Mouse (Mus musculus): ENCODE results near the gene Hif3a. TPM values are rescaled to one million over a fixed set of nuclear protein-coding genes. Genes with fewer than 3 reads are reported as not detected.

The Hif3a gene
- total RNA-seq, 2 experiments from 2014 or later: 6.7 to 7.9 TPM

DNA sequence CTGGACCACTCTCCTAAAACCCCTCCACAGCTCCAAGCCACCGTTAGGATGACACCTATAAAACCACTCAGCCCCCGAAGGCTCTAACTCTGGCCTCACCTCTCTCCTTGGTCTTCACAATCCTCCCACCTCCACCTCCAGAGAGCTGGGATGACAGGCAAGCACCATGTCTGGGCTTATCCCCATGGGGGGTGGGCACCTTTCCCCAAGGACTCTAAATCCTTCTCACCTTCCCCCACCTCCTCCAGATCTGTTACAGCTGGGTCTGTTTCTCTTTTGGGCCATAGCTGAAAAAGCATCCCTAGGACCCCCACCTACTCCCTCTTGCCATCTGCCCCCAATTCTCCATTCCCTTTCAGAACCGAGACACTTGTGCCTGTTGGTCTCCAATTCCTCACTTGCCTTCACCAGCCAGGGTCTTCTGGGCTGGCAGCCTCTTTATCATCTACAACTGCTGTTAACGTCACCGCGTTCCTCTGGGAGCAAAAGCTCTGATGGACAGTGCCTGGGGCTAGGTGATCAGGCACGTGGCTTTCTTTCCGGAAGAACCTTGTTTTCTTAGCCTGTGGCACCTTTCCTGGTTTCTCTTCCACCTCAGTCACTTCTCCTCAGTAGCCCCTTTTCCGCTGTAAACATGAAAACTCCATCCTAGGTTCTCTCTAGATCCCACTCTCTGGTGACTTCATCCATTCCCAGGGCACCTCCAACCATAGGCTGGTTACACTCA, 36.2 kb downstream of the Hif3a start:
- no peak for DNase-seq
- intact Hi-C loops (cut with DNase I): no loop called here

DNA sequence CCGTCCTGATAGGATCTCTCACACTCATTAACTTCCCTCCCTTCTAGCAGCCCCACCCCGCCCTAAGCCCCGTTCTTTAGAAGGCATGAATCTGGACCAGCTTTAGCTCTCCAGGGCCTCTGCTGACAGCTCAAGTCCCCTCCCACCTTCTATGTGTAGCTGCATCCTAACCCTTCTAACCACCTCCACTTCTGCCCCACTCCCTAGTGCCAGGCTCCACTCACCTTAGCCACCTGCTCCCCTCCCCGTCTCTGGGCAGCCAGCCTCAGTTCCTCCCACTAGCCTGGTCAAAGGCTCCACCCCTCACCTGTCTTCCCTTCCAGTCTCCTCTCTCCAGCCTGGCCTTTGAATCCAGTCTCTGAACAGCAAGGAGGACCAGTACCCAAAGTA, 36.7 kb downstream of the Hif3a start:
- intact Hi-C loops (cut with DNase I): no loop called here
- no peak for DNase-seq

DNA sequence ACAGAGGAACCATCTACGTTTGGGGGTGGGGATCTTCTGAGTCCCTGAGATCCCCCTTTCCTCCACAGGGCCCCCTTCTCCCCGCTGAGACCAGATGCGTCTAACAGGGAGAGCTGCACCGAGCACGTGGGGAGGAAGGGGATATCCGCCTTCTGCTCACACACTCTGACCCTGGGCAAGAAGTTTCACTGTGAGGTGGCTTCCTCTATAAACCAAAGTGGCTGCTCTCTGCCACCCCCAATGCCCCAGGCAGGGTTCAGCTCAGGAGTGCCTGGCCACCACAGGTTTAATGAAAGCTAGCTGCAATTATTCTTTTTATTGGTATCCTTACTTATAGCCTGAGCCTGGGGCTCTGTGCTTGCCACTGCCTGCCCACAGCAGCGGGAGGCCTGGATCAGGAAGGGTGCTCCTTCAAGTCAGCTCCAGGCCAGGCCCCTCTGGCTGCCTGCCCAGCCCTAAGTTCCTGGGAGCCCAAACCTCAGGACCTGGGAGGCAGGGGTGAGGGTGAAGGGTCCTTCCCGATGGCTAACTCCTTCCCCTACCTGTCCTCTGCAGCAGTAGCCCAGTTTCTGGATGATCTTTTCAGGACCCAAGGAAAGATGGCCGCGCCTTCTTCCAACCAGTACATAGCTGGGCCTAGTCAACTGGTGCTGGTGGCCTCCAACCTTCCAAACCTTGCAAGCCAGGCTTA, 37.3 kb downstream of the Hif3a start:
- DNase-seq: no peak
- intact Hi-C loops (cut with DNase I): no loop called here

DNA sequence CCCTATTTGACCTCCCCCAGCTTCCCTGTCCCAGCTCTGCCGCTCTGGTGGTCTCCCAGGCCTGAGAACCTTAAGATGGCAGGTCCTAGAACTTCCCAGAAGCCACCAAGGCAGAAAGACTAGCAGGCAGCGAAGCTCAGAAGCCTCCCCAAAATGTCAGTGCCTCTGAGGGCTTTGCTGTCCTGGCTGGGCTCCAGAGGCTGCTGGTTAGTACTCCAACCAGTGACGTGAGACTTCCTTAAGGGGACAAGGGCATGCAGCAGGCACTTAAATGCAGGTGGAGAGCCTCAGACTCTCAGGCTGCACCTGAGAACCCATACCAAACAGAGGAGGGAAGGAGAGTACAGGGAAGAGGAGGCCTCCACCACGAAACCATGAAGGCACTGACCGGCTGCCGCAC, 38.1 kb downstream of the Hif3a start:
- DNase-seq: no peak
- intact Hi-C loops (cut with DNase I): no loop called here

DNA sequence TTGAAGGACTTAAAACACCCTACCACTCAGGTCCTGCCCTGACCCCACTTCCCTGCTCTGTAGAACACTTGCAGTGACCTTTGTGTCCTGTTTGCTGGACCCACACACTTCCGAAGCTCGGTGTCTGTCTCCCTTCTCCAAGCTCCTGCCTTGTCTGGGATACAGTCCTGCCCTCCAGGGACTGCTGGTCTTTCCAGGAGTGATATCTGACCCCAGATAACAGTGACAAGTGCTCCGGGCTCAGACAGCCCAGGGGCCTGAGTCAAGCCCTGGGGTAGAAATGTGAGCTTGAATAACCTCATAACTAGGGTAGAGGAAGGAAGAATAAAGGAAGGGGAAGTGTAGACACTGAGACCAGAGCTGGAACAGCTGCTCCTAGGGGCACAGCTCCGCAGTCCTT, 38.5 kb downstream of the Hif3a start:
- intact Hi-C loops (cut with DNase I): no loop called here

DNA sequence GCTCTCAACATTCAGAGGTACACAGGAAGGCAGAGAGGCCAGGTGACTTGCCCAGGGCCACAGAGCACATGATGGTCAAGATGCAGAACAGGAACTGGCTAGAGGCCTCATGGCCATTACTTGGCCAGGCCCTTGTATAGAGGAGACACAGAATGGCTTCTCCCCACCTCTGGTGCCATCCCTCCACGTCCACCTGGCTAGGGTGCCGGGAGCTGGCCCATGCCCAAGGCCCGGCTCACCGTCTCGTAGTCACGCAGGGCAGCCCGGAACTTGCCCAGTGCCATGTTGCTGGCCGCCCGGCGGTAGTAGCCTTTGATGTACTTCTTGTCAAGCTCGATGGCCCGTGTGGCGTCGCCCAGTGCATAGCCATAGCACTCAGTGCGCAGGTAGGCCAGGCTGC, 40.1 kb downstream of the Hif3a start:
- intact Hi-C loops (cut with DNase I): no loop called here
- no peak for DNase-seq

More for the DNA sequence above, 38.5 kb downstream of the Hif3a start:
- DNase-seq: no peak

DNA sequence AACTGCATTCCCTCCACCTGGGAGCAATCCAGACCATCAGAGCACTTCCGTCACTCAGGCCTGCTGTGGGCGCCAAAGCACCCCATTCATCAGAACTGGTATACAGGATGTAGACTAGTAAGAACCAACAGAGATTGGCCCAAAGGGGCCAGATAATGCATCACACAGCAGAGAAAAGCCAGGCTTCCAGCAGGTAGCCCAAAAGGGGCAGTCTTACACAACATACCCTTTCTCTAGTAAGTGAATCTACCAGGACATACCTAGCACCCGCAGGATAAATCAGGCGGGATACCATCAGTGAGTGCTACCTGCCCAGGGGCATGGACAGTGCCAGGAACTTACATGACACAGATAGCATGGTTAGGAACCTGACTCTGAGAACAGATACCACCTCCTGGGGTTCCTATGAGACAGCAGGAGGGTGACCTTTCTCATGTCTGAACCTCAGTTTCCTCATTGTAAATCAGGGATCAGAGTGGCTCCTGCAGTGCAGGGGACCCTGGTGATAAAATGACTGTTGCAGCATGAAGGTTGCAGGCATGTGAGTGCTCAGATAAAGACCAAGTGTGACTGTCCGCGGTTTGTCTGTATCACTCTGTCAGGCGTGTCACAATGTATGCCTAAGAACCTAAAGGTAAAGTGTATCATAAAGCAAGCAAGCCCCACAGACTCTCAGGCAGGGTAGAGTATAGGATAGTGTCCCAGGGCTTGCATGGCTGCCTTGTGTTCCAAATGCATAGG, 42.6 kb downstream of the Hif3a start:
- intact Hi-C loops (cut with DNase I): no loop called here
- no peak for DNase-seq

DNA sequence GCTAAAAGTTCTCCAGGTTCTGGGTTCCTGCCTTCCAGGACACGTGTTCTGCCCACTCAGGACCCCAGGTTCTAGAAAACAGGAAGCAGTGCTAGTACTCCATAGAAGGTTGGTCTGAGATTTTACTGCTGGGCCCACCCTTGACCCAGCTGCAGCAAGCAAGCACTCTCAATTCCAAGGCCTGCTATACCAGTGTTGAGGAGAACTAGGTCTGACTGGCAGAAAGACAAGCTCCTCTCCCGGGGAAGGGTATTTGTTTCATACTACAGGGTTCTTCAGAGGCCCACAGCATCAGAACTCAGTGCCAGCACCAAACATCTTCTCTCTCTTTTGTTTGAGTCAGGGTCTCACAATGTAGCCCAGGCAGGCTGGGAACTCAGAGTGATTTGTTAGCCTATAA, 44.3 kb downstream of the Hif3a start:
- no peak for DNase-seq
- intact Hi-C loops (cut with DNase I): no loop called here

DNA sequence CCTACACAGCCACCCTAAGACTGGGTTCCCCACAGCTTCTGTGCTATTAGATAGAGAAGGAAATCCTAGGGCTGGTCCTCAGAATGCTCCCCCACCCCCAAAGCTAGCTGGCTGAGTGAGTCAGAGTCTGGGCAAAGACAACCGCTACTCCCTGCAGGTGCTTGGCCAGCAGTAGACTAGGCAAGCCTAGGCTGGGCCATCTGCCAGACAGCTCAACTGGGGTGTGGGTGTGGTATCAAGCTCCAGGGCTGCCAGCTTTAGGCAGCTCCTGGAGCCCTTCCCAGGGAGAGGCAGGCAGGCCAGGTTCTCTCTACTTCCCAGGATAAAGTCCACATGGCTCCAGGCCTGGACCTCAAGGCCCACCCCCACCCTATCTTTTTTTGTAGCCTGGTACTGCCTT, 45.2 kb downstream of the Hif3a start:
- peak; percentile 97 for DNase-seq
- intact Hi-C loops (cut with DNase I): no loop called here

DNA sequence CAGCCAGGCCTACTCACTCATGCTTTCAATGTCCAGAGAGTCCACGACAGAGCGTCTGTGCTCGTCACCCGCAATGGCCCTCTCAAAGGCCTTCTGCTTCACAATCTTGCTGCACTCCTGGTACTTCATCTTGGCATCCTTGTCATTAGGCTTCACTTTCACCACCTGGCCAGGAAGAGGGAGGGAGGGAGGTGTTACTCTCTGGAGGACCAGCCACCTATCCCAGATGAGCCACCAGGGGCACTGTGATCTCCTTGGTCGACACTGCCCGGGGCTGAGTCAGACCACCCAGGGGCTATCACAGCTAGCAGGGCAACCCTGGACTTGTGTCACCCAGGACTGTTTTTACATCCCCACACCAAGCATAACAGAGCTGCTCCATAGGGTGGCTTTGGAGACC, 46.8 kb downstream of the Hif3a start:
- no peak for DNase-seq
- intact Hi-C loops (cut with DNase I): no loop called here

DNA sequence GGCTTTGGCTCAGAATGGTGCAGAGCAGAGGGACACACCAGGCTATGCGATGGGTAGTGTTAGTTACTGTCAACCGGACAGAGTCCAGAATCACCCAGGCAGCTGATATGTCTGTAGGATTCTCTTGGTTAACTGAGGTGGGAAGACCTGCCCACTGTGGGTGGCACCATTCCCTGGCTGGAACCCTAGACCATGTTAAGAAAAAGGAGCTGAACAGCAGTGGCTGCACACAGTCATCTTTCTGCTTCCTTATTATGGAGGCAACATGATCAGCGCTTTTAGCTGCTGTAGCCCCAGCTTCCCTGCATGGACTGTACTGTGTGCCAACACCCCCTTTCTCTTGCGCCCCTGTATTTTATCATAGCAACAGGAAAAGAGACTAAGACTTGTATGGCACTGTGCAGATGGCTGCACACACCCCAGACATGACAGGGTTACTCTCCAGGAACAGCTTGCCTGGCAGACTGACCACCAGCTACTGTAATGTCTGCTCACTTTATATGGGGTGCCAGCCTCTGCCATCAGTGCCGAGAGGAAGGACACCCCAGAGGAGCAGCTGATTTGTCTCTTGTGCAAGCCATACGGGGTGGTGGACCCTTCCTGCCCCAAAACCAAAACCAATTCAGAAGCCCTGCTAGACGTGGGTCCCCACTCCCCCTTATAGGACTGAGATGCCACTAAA, 50.2 kb downstream of the Hif3a start:
- no peak for DNase-seq
- intact Hi-C loops (cut with DNase I): no loop called here

DNA sequence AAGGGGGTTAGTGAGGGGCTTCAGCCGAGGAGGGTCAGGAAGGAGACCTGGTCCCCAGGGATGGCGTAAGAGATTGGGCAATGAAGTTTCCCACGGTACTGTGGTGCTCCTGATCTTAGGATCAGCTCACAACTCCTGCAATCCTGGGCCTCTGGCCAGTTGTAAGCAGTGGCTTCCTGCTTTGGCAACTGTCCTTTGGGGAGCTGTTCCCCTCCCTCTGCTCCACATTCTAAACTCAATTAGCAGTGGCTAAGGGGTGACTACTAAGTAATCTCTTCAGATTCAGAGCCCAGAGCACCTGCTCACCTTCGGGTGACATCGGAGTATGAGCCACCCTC, 52.2 kb downstream of the Hif3a start:
- no peak for DNase-seq
- intact Hi-C loops (cut with DNase I): no loop called here

DNA sequence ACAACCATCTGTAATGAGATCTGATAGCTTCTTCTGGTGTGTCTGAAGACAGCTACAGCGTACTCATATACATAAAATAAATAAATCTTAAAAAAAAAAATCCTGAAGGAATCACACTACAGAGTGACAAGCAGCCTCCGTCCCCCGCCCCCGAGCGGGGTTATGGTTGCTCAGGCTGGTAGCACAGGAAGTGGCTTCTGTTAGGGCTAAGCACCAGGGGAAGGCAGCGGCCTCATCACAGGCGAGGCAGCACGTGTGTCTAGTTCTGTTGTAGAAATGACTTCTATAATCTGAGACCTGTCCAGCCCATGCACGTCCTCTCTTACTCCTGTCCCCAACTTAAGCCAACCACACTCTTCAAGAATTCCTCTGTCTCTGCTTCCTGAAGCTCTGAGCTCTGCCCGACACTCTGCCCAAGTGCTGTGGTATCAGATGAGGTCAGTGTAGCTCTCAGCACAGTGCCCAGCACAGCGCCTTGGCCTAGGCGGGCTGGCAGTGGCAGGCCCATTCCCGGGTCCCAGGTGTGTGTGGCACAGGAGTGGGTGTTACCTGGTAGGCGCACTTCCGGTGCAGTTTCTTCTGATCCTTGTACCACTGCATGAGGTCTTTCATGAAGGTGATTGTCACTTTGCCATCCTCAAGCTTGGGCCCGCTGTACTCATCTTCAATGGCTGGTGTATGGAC, 52.8 kb downstream of the Hif3a start:
- intact Hi-C loops (cut with DNase I): loop anchor here (5.0 kb wide), 1 partner anchor 53 kb away; the partner anchor contains the start of gene Hif3a
- no peak for DNase-seq

DNA sequence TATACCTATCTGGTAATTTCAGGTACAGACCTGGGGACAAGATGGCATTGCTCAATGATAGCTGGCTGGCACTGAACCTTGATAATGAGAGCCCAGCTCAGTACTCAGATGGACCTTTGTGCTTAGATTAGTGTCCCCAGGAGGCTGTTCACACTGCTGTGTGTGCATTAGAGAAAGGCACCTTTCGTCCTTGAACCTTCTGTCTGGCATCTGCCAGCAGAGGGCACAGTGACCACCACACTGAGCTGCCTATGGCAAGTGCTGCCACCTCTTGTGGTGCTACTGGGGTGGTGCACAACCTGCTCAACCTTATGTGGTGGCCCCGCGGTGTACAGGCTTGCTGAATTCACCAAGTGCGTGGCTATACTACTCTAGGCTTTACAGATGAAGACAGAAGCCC, 54.9 kb downstream of the Hif3a start:
- DNase-seq: no peak
- intact Hi-C loops (cut with DNase I): loop anchor here (5.0 kb wide), 1 partner anchor 55 kb away; the partner anchor contains the start of gene Hif3a

DNA sequence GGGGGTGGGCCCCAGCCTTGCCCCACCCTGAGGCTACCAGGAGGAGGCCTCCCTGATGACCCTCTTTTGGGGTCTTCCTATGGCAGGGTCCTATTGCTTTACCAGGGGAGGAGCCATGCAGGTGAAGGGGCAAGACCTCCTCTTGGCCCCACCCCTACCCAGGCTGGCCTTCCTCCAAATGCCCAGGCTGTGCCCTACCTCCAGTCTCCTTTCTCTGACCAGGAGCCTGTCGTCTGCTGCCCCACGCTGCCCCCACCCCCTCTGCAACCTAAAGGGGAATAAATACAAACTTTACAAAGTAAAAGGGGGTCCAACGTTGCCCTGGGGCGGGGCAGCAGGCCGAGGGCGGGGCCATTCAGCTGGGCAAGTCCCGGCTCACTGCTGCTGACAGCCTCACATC, 57.5 kb downstream of the Hif3a start:
- no peak for DNase-seq
- intact Hi-C loops (cut with DNase I): loop anchor here (5.0 kb wide), 1 partner anchor 58 kb away; the partner anchor contains the start of gene Hif3a

DNA sequence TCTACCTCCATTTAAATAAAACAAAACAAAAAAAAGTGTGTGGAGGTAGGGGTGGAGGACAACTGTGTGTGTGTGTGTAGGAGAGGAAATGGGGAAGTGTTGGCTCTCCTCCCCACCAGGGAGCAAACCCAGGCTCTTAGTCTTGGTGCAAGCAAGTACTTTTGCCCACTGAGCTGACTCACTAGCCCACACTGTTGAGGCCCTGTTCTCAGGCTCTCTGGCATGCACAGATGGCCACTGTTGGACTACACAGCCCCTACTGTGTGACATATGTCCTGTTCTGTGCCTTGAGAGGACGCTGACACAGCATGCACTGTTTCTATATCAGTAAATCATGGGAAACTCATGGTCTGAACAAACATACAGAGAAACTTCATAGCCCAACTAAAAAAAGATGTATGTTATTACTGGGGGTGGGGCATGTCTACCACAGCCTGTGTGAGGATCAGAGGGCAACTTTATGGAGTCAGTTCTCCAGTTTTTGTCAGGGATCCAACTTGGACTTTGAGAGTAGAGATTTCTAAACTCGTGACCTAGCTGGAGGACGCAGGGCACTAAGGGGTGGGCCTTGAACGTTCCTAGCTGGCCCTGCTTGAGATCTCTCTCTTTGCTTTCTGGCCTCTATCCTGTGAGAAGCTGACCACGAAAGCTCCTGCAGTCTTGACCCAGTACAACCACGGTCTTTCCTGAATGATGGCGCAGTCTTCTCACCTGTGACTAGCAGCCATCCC, 58.8 kb downstream of the Hif3a start:
- no peak for DNase-seq
- intact Hi-C loops (cut with DNase I): loop anchor here (2.0 kb wide), 1 partner anchor 53 kb away; no protein-coding TSS in a partner anchor

DNA sequence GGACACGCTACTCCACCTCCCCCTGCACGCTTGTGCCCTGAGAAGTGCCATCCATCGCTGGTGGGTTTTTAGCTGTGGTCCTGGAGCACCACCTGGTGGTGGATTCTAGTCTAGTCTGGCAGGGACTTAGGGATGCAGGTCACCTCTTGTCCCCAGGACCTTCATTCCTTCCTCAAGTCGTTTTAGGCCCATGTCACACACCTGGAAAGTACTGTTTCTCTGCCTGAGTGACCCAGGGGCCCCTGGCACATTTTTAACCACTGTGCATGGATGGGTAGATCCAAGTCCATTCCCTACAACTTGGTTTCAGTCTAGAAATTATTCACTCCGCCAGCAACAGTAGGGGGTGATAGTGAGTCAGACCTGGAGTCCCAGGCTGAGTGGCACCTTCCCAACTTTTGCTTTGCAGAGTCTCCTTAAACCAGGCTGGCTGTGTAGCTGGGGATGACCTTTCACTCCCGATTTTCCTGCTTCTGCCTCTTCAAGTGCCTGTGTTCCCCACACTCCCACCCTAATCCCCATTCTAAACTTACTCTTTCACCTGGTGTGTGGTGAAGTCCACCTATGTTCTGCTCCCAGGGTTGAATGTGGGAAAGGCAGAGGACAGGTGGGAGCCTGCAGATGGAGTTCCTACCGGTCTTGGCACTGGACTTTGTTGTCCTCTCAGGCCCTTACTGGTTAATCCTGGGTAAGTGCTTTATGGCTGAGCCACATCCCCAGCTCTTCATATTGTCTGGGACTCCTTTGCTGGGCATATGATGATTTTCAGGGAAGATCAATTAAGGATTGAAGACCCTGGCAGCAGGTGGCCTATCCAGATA, 59.6 kb downstream of the Hif3a start:
- intact Hi-C loops (cut with DNase I): loop anchor here (1.0 to 2.0 kb wide), 2 partner anchors 52 to 70 kb away; no protein-coding TSS in a partner anchor
- DNase-seq: peak; percentile 90

DNA sequence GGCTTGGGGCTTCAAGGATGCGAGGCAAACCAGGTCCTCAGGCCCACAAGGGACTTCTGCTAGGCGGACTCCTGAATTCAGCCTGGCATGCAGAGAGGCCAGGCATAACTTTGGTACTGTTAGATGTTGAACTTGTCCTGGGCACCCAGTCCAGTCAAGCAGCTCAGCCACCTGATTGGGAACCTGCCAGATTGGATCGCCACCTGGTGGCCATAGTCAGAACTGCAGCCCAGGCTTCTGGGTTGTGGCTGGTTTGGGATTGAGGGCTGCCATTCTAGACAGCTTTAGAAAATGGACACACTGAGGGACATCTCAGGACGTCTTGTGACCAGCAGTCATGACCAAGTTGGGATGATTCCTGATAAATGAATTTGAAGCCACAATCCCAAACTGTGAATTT, 62.6 kb downstream of the Hif3a start:
- peak; percentile 82 for DNase-seq
- intact Hi-C loops (cut with DNase I): no loop called here

DNA sequence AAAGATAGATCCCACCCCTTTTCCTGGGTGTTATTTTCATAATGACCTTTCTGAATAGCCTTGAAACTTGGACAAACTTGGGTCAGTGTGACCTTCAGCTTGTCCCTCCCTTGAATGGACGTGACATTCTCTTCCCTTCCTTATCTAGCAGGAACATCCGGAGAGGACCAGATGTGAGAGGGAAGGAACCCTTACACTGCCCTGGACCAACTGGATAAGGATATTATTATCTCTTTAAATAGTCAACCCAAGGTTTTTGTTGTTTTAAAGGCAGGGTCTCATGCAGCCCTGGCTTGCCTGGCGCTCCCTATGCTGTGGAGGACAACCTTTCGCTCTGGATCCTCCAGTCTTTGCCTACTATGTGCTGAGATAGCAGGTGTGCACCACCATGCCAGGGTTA, 63.0 kb downstream of the Hif3a start:
- intact Hi-C loops (cut with DNase I): no loop called here
- no peak for DNase-seq
